Mouse (Mus musculus) MEL (cell line): ENCODE measurements around the gene Mapk7.

Experiments used
- CHD1 ChIP-seq: IDR thresholded peaks from 2 replicates; pipeline ENCODE4 v1.6.1; 2012; ENCODE audit warnings: low read depth, mild to moderate bottlenecking, inconsistent platforms, low read length, improper control_type of control experiment
- CTCF ChIP-seq, 3 experiments: IDR thresholded peaks in 2 of 3; conservative IDR thresholded peaks in 1 of 3; 2 replicates each; pipeline ENCODE4 v1.5.1; 2011 to 2012; ENCODE audit warnings: low read length in 3 of 3, low read depth in 2 of 3, mild to moderate bottlenecking in 2 of 3, improper control_type of control experiment in 1 of 3, inconsistent platforms in 1 of 3, mixed read lengths in 1 of 3, moderate library complexity in 1 of 3; ENCODE audit not compliant: control insufficient read depth in 1 of 3, insufficient read depth in 1 of 3, poor library complexity in 1 of 3, severe bottlenecking in 1 of 3
- HCFC1 ChIP-seq: IDR thresholded peaks from 2 replicates; pipeline ENCODE4 v1.6.1; 2012; ENCODE audit warnings: low read depth, mild to moderate bottlenecking, inconsistent platforms, low read length, improper control_type of control experiment, moderate library complexity
- POLR2AphosphoS2 ChIP-seq: IDR thresholded peaks from 2 replicates; pipeline ENCODE4 v1.6.1; 2011; ENCODE audit warnings: low read length, improper control_type of control experiment
- TBP ChIP-seq: IDR thresholded peaks from 2 replicates; pipeline ENCODE4 v1.8.0; 2011; ENCODE audit warnings: low read depth, low read length, improper control_type of control experiment
- UBTF ChIP-seq: IDR thresholded peaks from 2 replicates; pipeline ENCODE4 v1.6.1; 2012; ENCODE audit warnings: low read depth, mild to moderate bottlenecking, inconsistent platforms, low read length, improper control_type of control experiment, moderate library complexity, borderline replicate concordance; ENCODE audit not compliant: insufficient read depth

DNA sequence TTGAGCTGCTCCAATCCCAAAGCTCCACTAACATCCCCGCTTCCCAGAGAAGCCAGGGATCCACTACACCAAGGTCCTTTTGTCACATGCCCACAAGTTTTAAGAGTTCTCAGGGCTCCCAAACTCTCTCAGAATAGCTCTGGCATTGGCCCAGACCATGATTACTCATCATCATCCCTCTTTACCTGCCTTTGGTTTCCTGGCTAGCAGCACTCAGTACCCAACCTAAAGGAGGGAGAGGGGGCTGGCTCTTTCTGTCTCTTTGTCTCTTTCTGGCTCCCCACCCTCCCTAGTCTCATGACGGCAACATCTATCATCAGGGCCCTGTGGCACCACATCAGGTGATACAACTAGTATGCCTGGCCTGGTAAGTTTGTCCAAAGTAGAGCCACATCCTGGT lies 38.6 kb upstream of the Mapk7 start:
- TF ChIP-seq CHD1 (no peak), CTCF (IDR thresholded peaks at IDR 0.05 in 2 of 3, conservative IDR thresholded peaks at IDR 0.05 in 1 of 3; ENCODE audit: control insufficient read depth in 1 of 3, insufficient read depth in 1 of 3, low read depth in 2 of 3, low read length in 3 of 3, poor library complexity in 1 of 3, severe bottlenecking in 1 of 3) (no peak), UBTF (no peak), POLR2AphosphoS2 (no peak), HCFC1 (no peak), TBP (no peak)
